Mouse (Mus musculus): ENCODE results near the gene Cdcp1.

- no peak for TF ChIP-seq POLR2A (IDR thresholded peaks at IDR 0.05; ENCODE audit: borderline replicate concordance, extremely low read depth, insufficient read depth, insufficient read length, poor library complexity, severe bottlenecking)
- TF ChIP-seq CTCF (IDR thresholded peaks at IDR 0.05; ENCODE audit: borderline replicate concordance, extremely low read depth, insufficient read depth, insufficient read length), result no peak
Measured at GRCm38 (mm10) chr9:123207895-123208294, 7.9 kb downstream of the Cdcp1 start.
